Mouse (Mus musculus): ENCODE data around the gene Fam168b. TPM values are rescaled to one million over a fixed set of nuclear protein-coding genes. Genes with fewer than 3 reads are reported as not detected.

Fam168b gene
- polyA plus RNA-seq (2015; fragmentation: Nextera tagmentation; extraction: Ambion mirVana), result 131 and 143 TPM in 2 replicates

- Histone ChIP-seq H3K4me3 (replicated peaks) (peak within 1 kb of the TSS; percentile 70), H3K27ac (peak within 1 kb of the TSS; percentile 97), H3K9me3 (no peaks in the 10 kb centered on the region), H3K36me3 (peaks cover 4% of the 10 kb centered on the region; the same call in 1 of the 2 replicates), H3K4me1 (replicated peaks) (peaks cover 39% of the 10 kb centered on the region), H3K9ac (replicated peaks) (peak within 1 kb of the TSS; percentile 93), H3K4me2 (replicated peaks) (peak within 1 kb of the TSS; percentile 91), H3K27me3 (no peaks in the 10 kb centered on the region)
- WGBS, result under 1% methylated on average over 58 of the region's 59 CpGs
- peak; percentile 94 for ATAC-seq
These were observed at the start of gene Fam168b for GRCm38 (mm10) chr1:34842887-34843618. Gene Fam168b, minus strand, starts transcription at chr1:34843065.

DNA sequence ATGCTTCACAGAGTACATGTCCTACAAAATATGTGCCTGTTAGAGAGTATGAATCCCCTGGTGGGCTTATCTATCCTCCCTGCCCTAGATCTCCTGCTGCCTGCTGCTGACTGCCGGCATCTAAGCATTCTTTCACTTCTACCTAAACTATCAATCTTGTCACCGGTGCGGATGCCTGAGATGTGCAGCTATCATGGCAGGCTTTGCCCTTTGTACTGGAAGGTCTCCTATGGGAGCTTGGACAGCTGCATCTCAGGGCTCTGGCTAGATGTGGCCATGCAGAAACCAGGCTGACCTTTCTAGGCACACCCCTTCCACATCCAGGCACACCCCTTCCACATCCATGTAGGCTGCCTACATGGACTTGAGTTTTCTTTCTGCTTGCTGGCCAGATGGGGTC, 49.6 kb upstream of the Fam168b start:
- Histone ChIP-seq H3K4me2 (replicated peaks) (no peak overlapping the region), H3K36me3 (no peaks in the 10 kb centered on the region), H3K27ac (no peak overlapping the region), H3K9me3 (no peaks in the 10 kb centered on the region), H3K4me3 (replicated peaks) (no peak overlapping the region), H3K9ac (replicated peaks) (no peak overlapping the region), H3K4me1 (replicated peaks) (no peaks in the 10 kb centered on the region), H3K27me3 (no peaks in the 10 kb centered on the region)
- 90% methylated on average over 3 of the region's 3 CpGs for WGBS
- no peak for ATAC-seq

GRCm38 (mm10) chr1:34891559-34892289, 48.9 kb upstream of the Fam168b start:
- Histone ChIP-seq H3K4me2 (replicated peaks) (no peak overlapping the region), H3K27me3 (no peaks in the 10 kb centered on the region), H3K36me3 (no peaks in the 10 kb centered on the region), H3K9ac (replicated peaks) (no peak overlapping the region), H3K4me3 (replicated peaks) (no peak overlapping the region), H3K27ac (no peak overlapping the region), H3K4me1 (replicated peaks) (no peaks in the 10 kb centered on the region), H3K9me3 (no peaks in the 10 kb centered on the region)
- WGBS, result 59% methylated on average over 14 of the region's 14 CpGs
- peak; percentile 92 for ATAC-seq

DNA sequence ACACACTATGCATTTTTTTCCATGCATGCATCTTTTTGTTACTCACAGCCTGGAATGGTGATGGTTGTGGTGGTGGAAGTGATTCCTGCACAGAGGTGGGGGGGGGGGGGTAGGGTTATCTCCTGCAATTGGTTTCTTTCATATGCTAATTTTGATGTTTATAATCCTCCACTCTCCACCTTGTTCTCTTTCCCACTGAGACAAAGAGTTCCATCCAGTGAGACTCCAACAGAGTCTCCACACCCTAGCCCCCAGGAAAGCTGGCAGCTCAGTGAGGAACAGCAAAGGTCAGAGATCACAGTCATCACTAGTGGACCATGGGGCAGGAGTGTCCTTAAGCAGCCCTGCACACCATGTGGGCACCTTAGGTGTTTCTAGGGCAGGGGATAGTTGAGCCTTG, 40.9 kb upstream of the Fam168b start:
- no peak overlapping the region for H3K27ac ChIP-seq
- no peak overlapping the region for H3K4me2 ChIP-seq (replicated peaks)
- H3K4me3 ChIP-seq (replicated peaks), result no peak overlapping the region
- H3K4me1 ChIP-seq (replicated peaks), result no peaks in the 10 kb centered on the region
- no peak overlapping the region for H3K9ac ChIP-seq (replicated peaks)
- no peaks in the 10 kb centered on the region for H3K9me3 ChIP-seq
- no peaks in the 10 kb centered on the region for H3K27me3 ChIP-seq
- peaks cover 20% of the 10 kb centered on the region for H3K36me3 ChIP-seq
- no peak for ATAC-seq

DNA sequence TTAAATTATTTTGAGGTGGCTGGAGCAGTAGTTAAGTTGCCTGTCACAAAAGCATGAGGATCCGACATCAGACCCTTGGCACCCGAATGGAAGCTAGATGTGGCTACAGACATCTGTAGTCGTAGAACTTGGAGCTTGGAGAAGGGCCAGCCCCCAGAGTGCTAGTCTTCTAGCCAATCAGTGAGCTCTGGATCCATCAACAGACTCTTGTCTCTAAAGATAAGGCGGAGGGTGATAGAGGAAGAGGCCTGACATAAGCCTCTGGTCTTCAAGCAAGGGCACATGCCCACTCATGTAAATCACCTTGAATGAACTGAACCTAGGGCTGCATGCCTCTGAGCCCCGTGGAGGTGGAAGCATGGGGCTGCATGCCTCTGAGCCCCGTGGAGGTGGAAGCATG, 36.7 kb upstream of the Fam168b start:
- peaks cover 57% of the 10 kb centered on the region for H3K36me3 ChIP-seq
- no peak for ATAC-seq
- 88% methylated on average over 6 of the region's 6 CpGs for WGBS
- no peak overlapping the region for H3K27ac ChIP-seq
- no peaks in the 10 kb centered on the region for H3K9me3 ChIP-seq
- no peaks in the 10 kb centered on the region for H3K4me1 ChIP-seq (replicated peaks)
- no peak overlapping the region for H3K4me2 ChIP-seq (replicated peaks)
- H3K27me3 ChIP-seq, result no peaks in the 10 kb centered on the region
- H3K9ac ChIP-seq (replicated peaks), result no peak overlapping the region
- no peak overlapping the region for H3K4me3 ChIP-seq (replicated peaks)

DNA sequence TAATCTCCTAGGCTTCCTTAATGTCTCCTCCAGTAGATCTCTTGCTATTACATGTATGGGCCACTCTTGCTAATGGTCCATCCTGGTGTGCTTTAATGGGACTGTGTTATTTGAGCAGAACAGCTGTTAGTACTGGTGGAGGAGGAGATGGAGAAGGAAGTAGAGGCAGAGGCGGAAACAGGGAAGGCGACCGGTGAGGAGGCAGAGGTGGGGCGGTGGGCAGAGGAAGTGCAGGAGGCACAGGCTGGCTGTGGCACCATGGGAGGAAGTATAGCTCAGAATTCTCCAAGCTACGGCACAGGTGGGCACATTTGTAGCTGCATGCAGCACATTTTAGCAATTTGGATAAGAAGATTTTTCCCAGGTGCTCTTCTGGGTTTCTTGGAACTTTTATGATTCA, 30.7 kb upstream of the Fam168b start:
- Histone ChIP-seq H3K27me3 (no peaks in the 10 kb centered on the region), H3K9me3 (no peaks in the 10 kb centered on the region), H3K36me3 (peaks cover 87% of the 10 kb centered on the region), H3K4me1 (replicated peaks) (no peaks in the 10 kb centered on the region), H3K4me2 (replicated peaks) (no peak overlapping the region), H3K27ac (no peak overlapping the region), H3K9ac (replicated peaks) (no peak overlapping the region), H3K4me3 (replicated peaks) (no peak overlapping the region)
- no peak for ATAC-seq
- 93% methylated on average over 5 of the region's 5 CpGs for WGBS

DNA sequence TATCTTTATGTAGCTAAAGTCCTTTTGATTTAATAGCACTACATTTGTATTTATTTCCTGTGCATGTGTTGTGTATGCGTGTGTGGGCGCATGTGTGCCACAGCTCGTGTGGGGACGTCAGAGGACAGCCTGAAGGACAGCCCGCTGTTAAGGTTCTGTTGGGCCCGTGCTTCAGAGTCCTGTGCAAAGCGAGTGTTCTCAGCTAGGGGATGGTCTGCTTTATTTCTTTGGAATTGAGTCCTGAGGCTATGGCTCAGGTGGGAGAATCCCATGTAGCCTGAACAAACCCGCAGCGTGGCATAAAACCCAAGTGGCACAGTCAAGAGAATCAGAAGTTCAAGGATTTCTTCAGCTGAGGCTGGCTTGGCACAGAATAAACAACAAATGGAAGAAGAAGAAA, 28.3 kb upstream of the Fam168b start:
- H3K4me3 ChIP-seq (replicated peaks), result no peak overlapping the region
- H3K4me2 ChIP-seq (replicated peaks), result no peak overlapping the region
- no peak overlapping the region for H3K27ac ChIP-seq
- 96% methylated on average over 9 of the region's 9 CpGs for WGBS
- H3K9ac ChIP-seq (replicated peaks), result no peak overlapping the region
- ATAC-seq, result no peak
- H3K36me3 ChIP-seq, result peaks cover 75% of the 10 kb centered on the region
- no peaks in the 10 kb centered on the region for H3K9me3 ChIP-seq
- no peaks in the 10 kb centered on the region for H3K27me3 ChIP-seq
- H3K4me1 ChIP-seq (replicated peaks), result no peaks in the 10 kb centered on the region

DNA sequence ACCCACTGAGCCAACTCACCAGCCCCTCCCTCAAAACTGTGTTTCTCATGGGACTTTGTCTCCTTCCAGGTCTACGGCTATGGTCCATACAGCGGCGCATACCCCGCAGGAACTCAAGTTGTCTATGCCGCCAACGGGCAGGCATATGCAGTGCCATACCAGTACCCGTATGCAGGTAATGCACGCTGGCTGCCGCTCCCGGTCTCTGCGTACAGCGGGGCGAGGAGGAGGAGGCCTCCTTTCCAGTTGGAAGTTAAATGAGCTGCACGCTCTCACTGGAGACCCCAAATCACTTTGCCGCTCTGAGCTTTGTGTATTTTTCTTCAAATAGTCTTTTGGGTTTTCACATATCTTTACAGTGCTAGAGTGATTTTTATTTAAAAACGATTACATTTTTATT, 26.4 kb upstream of the Fam168b start:
- H3K36me3 ChIP-seq, result peaks cover 77% of the 10 kb centered on the region
- H3K9ac ChIP-seq (replicated peaks), result no peak overlapping the region
- H3K4me3 ChIP-seq (replicated peaks), result no peak overlapping the region
- WGBS, result 96% methylated on average over 16 of the region's 16 CpGs
- no peaks in the 10 kb centered on the region for H3K4me1 ChIP-seq (replicated peaks)
- ATAC-seq, result no peak
- no peaks in the 10 kb centered on the region for H3K9me3 ChIP-seq
- H3K4me2 ChIP-seq (replicated peaks), result no peak overlapping the region
- H3K27me3 ChIP-seq, result no peaks in the 10 kb centered on the region
- no peak overlapping the region for H3K27ac ChIP-seq

DNA sequence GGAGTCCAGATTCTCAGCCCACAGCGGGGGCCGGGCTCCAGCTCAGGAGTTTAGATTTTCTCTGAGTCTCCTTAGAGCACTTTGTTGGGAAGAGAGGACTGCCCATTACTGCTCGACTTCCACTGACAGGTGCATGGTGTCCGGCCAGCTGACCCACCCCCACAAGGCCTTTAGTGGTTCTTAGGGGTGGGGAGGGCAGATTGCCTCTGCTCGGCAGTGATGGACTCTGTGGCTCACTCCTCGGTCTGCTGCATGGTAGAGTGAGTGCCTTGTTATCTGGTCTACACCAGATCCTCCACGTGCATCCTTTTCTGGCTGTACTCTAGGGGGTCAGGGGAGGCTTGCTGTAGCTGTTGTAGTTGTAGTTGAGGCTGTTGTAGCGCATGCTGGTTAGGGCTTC, 25.5 kb upstream of the Fam168b start:
- Histone ChIP-seq H3K4me2 (replicated peaks) (no peak overlapping the region), H3K27ac (no peak overlapping the region), H3K36me3 (peaks cover 77% of the 10 kb centered on the region), H3K4me3 (replicated peaks) (no peak overlapping the region), H3K4me1 (replicated peaks) (no peaks in the 10 kb centered on the region), H3K9me3 (no peaks in the 10 kb centered on the region), H3K27me3 (no peaks in the 10 kb centered on the region), H3K9ac (replicated peaks) (no peak overlapping the region)
- 91% methylated on average over 8 of the region's 8 CpGs for WGBS
- no peak for ATAC-seq

GRCm38 (mm10) chr1:34867574-34867955, 24.7 kb upstream of the Fam168b start:
- Histone ChIP-seq H3K9ac (replicated peaks) (no peak overlapping the region), H3K9me3 (no peaks in the 10 kb centered on the region), H3K4me1 (replicated peaks) (no peaks in the 10 kb centered on the region), H3K4me2 (replicated peaks) (no peak overlapping the region), H3K36me3 (peaks cover 77% of the 10 kb centered on the region), H3K4me3 (replicated peaks) (no peak overlapping the region), H3K27ac (no peak overlapping the region), H3K27me3 (no peaks in the 10 kb centered on the region)
- ATAC-seq, result no peak
- 98% methylated on average over 5 of the region's 5 CpGs for WGBS

DNA sequence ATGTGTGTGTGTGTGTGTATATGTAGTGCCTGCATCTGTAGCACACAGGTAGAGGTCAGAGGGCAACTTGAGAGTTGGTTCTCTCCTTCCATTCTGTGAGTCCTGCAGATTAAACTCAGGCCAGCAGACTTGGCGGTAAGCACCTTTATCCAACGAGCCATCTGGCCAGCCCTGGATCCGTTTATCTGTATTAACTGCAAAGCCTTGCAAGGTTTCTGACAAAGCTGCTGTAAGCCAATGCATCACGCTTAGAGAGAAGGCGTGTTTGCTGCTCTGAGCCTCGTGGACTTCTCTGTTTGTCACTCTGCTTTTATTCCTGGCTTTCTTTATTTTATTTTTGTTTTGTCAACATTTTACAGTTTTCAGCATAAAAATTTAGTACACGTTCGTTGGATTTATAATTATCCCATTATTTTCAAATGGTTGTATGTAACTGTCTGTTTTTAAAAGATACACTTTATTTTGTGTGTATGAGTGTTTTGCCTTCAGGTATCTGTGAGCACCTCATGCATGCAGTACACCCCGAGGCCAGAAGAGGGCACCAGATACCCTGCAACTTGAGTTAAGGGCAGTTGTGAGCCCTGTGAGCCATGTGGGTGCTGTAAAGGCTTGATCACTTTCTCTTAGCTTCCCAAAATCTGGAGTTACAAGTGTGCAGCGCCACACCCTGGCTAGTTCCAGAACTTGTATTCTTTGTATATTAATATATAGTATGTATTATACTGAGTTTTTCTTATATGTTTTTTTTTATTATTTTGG, 24.1 kb upstream of the Fam168b start:
- Histone ChIP-seq H3K4me1 (replicated peaks) (no peaks in the 10 kb centered on the region), H3K27ac (no peak overlapping the region), H3K4me3 (replicated peaks) (no peak overlapping the region), H3K36me3 (peaks cover 79% of the 10 kb centered on the region), H3K27me3 (no peaks in the 10 kb centered on the region), H3K4me2 (replicated peaks) (no peak overlapping the region), H3K9ac (replicated peaks) (no peak overlapping the region), H3K9me3 (no peaks in the 10 kb centered on the region)
- 54% methylated on average over 10 of the region's 10 CpGs for WGBS
- peak; percentile 80 for ATAC-seq

DNA sequence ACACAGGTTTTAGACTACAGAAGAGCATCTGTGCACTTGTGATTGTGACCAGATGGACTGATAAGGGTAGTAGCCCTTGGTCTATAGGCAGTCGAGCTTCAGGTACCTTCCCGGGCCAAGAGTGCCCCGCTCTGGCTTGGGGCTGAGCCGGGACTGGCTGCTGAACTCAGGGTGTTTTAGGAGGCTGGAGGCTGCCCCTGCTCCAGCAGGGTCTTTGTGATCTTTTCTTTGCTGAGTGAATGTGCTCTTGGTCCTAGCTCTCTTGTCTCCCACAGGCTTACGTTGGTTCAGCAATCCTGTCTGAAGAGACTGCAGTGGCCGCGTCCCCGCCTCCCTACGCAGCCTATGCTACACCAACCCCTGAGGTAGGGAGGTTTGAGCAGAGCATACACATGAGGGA, 23.0 kb upstream of the Fam168b start:
- H3K27me3 ChIP-seq, result no peaks in the 10 kb centered on the region
- H3K36me3 ChIP-seq, result peaks cover 72% of the 10 kb centered on the region
- H3K4me3 ChIP-seq (replicated peaks), result no peak overlapping the region
- H3K4me1 ChIP-seq (replicated peaks), result no peaks in the 10 kb centered on the region
- H3K9me3 ChIP-seq, result no peaks in the 10 kb centered on the region
- WGBS, result 86% methylated on average over 9 of the region's 9 CpGs
- H3K27ac ChIP-seq, result no peak overlapping the region
- no peak overlapping the region for H3K4me2 ChIP-seq (replicated peaks)
- no peak overlapping the region for H3K9ac ChIP-seq (replicated peaks)
- no peak for ATAC-seq

Data from midbrain, embryonic 13.5 days (tissue).